Mouse (Mus musculus) MN1 (cell line): ENCODE results near the gene Rtf2.
A peak's percentile ranks its signal among the peaks of the same experiment; 100 is the strongest.

ENCODE experiments used
- DNase-seq: peaks from one replicate; pipeline ENCODE4 v3.0.0-alpha.2; 2016; ENCODE audit warnings: low spot score

Rtf2 gene

DNA sequence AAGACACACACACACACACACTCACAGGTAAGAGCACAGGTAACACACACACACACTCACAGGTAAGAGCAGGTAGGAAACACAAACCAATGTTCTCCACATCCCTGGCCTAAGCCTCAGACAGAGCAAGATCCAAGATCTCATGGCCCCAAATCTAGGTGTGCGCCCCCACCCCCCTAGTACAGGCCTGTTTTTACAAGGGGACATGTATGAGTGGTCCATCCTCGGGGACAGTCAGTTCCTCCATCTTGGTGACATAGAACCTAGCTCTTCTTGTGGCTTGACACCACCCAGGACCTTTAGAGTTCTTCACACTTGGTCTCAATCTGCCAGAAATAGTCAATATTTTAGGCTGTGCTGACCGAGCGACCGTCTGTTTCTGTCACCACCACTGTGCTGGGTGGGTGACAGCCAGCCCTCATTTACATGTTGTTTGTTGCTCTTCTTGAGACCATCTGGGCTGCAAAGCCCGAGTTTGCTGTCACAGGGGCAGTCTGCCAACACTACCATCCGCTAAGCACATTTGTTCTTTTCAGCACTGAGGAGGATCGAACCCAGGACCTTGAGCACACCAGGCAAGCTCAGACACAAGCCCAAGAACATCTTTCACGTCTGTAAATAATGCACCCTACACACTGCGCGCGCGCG is 43.5 kb downstream of the Rtf2 start:
- DNase-seq: no peak

DNA sequence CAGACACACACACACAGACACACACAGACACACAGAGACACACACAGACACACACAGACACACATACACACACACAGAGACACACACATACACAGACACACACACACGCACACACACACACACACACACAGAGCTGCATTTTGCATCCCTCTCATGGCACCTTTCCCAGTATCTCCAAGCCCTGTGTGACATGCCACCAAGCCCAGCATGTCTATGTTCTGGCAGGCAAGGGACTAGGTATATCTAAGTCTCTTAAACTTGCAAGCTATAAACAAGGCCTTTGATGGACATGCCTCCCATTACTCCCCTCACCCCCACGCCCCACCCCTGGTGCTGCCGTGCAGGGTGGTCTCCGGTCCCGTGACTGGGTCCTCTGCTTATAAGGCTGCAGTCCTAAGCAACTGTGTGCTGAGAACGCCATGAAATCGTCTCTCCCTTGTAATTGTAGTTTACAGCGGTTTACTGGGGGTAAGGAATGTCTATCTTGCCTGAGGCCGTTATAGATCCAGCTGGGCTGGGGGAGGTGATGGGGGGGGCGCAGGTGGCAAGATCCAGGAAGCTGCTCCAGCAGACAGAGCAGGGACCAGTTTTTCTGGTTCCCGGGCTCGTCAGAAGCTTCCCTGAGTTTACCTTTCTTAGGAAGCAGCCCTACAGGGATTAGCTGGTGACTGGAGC is 44.5 kb downstream of the Rtf2 start:
- DNase-seq: no peak

GRCm38 (mm10) chr2:172496736-172497345 is 56.5 kb downstream of the Rtf2 start:
- no peak for DNase-seq

GRCm38 (mm10) chr2:172498823-172499222 is 58.5 kb downstream of the Rtf2 start:
- DNase-seq: no peak

DNA sequence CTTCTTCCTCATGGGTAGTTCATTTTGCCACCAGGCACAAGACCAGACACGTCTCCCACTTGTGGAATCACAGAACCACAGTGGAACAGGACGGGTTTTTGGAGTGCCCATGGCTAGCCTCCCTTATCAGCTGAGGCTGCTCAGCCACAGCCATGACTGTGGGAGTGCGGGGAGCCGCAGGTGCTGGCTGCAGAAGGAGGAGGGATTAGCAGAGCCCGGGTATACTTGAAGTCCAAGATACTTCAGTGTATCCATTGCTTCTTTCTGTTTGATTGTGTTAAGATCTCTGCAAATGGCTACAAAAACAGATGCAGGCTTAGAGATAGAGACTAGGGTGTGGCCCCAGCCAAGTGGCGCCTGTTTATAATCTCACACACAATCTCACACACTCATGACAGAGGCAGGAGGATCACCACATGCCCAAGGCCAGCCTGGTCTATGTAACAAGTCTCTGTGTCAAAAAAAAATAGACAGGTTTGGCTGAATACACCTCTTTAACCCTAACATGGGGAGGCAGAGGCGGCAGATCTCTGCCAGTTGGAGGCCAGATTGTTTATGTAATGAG is 60.5 kb downstream of the Rtf2 start:
- DNase-seq: no peak

DNA sequence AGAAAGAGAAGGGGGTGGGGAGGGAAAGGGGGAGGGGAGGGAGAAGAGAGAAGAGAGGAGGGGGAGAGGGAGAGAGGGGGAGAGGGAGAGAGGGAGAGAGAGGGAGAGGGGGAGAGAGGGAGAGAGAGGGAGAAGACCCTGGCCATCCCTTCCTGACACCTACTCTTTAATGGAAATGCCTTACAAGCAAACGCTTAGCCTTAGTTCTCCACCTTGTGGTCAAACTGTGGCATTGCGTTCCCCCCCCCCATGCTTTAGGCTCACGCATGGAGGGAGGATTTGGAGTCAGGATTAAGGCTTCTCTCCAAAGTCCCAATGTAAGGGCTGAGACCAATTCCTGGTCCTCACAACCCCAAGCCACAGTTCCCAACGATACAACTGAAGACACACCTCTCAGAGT is 61.0 kb downstream of the Rtf2 start:
- DNase-seq: peak; percentile 38

- DNase-seq: no peak
Measured at GRCm38 (mm10) chr2:172502168-172502567, 61.8 kb downstream of the Rtf2 start.

DNA sequence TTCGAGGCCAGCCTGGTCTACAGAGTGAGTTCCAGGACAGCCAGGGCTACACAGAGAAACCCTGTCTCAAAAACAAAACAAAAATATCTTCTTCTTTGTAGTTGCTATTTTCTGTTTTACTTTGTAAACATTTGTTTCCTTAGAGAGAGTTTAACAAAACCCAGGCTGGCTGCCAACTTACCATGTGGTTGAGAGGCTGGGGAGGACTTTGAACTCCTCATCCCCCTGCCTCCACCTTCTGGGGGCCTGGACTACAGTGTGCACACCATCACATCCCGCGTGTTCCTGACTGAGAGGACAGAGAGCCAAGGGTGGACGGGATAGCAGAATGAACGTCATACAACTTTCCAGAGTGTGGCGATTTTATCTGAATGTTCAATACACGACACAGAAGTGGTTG is 65.8 kb downstream of the Rtf2 start:
- DNase-seq: no peak

DNA sequence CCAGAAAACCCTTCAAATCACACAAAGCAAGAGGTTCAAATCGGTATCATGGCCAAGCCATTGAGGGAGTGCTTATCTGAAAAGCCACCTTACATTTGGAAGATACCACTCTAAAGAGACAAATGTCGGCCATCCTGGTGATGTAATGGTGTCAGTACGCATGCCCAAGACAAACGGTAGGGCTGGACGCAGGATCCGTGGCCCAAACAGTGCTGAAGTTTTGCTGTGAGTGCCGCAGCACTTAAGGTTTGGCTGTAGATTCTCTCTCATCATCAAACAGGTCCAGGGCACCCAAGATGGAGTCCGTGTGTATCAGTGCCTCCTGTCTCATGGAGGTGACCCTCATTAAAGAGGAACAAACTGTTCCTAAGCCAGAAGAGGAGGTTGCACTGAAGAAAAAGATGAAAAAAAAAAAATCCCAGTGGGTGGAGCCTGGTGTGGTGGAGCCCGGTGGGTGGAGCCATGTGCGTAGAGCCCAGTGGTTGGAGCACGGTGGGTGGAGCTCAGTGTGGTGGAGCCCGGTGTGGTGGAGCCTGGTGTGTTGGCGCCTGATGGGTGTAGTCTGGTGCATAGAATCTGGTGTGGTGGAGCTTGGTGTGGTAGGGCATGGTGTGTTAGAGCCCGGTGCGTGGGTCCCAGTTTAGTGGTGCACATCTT is 69.8 kb downstream of the Rtf2 start:
- no peak for DNase-seq

- no peak for DNase-seq
Measured at GRCm38 (mm10) chr2:172510899-172511298, 70.5 kb downstream of the Rtf2 start.

DNA sequence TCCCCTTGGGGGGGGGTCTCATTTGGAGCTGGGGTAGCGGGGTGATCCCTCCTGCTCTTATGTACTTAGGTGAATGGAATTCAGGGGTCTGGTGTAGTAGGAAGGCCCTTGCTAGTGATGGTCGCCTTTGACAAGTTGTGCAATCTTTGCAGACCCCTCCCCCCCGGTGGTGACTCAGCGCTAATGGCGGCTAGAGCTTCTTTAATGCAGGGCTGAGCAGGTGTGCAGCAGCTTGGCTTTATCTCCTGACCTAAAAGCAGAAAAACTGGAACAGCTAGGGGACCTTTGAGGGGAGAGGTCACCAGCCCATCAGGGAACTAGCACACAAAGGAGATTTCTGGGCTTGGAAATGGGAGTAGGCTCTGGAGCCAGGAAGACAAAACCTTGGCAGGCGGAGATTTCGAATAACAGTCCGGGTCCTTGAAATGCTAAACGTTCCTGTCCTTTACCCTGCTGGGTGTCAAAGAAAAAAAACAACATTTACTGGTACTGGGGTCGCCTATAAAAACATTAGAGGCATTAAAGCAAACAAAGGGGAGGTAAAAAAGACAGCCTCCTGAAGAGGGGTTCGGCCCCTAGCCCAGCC is 76.1 kb downstream of the Rtf2 start:
- no peak for DNase-seq
